Mouse (Mus musculus): ENCODE results near the gene Slc25a29. TPM values are rescaled to one million over a fixed set of nuclear protein-coding genes. Genes with fewer than 3 reads are reported as not detected.
"Not testable (repeated sequence)": the region's sequence is repeated elsewhere in the genome, so short reads cannot be mapped to it uniquely, and the experiment has no call there.

The Slc25a29 gene
- polyA plus RNA-seq, 1 experiment from 2014 or later: 12.5 TPM

- Histone ChIP-seq H3K9me3 (no peaks in the 10 kb centered on the region), H3K9ac (replicated peaks) (no peak overlapping the region), H3K36me3 (peaks cover 20% of the 10 kb centered on the region), H3K27me3 (no peaks in the 10 kb centered on the region), H3K27ac (replicated peaks) (no peak overlapping the region), H3K4me2 (replicated peaks) (no peak overlapping the region), H3K4me1 (peaks cover 9% of the 10 kb centered on the region), H3K4me3 (no peak overlapping the region)
- WGBS: 94% methylated on average over 10 of the region's 10 CpGs
- no peak for ATAC-seq (ENCODE audit: low FRiP score, low read depth)
These were observed 19.4 kb upstream of the Slc25a29 start for GRCm38 (mm10) chr12:108855081-108855480.

GRCm38 (mm10) chr12:108852822-108853221 lies 17.1 kb upstream of the Slc25a29 start:
- WGBS: 93% methylated on average over 8 of the region's 8 CpGs
- H3K27me3 ChIP-seq: no peaks in the 10 kb centered on the region
- no peak overlapping the region for H3K27ac ChIP-seq (replicated peaks)
- no peak overlapping the region for H3K4me3 ChIP-seq
- no peak overlapping the region for H3K9ac ChIP-seq (replicated peaks)
- no peak overlapping the region for H3K4me2 ChIP-seq (replicated peaks)
- no peaks in the 10 kb centered on the region for H3K9me3 ChIP-seq
- 0 out of 2 replicates have a peak, but pooled peaks cover 9% of the 10 kb centered on the region for H3K36me3 ChIP-seq
- no peak for ATAC-seq (ENCODE audit: low FRiP score, low read depth)
- peaks cover 9% of the 10 kb centered on the region for H3K4me1 ChIP-seq

GRCm38 (mm10) chr12:108850886-108851285 lies 15.2 kb upstream of the Slc25a29 start:
- no peak for ATAC-seq (ENCODE audit: low FRiP score, low read depth)
- H3K4me2 ChIP-seq (replicated peaks): no peak overlapping the region
- 95% methylated on average over 8 of the region's 8 CpGs for WGBS
- no peak overlapping the region for H3K4me3 ChIP-seq
- no peaks in the 10 kb centered on the region for H3K27me3 ChIP-seq
- H3K9me3 ChIP-seq: no peaks in the 10 kb centered on the region
- H3K36me3 ChIP-seq: 0 out of 2 replicates have a peak, but pooled peaks cover 14% of the 10 kb centered on the region
- no peak overlapping the region for H3K9ac ChIP-seq (replicated peaks)
- peaks cover 9% of the 10 kb centered on the region for H3K4me1 ChIP-seq
- no peak overlapping the region for H3K27ac ChIP-seq (replicated peaks)

- Histone ChIP-seq H3K9me3 (no peaks in the 10 kb centered on the region), H3K4me3 (no peak overlapping the region), H3K4me1 (peaks cover 9% of the 10 kb centered on the region), H3K4me2 (replicated peaks) (no peak overlapping the region), H3K27me3 (no peaks in the 10 kb centered on the region), H3K27ac (replicated peaks) (no peak overlapping the region), H3K9ac (replicated peaks) (no peak overlapping the region), H3K36me3 (peaks cover 16% of the 10 kb centered on the region)
- WGBS: 68% methylated on average over 8 of the region's 8 CpGs
- ATAC-seq (ENCODE audit: low FRiP score, low read depth): no peak
These were observed 14.4 kb upstream of the Slc25a29 start for GRCm38 (mm10) chr12:108850129-108850528.

- Histone ChIP-seq H3K27ac (replicated peaks) (no peak overlapping the region), H3K4me1 (peaks cover 9% of the 10 kb centered on the region), H3K4me2 (replicated peaks) (no peak overlapping the region), H3K9me3 (no peaks in the 10 kb centered on the region), H3K9ac (replicated peaks) (no peak overlapping the region), H3K36me3 (peaks cover 21% of the 10 kb centered on the region), H3K4me3 (no peak overlapping the region), H3K27me3 (no peaks in the 10 kb centered on the region)
- no peak for ATAC-seq (ENCODE audit: low FRiP score, low read depth)
- whole genome bisulfite sequencing: 82% methylated on average over 4 of the region's 4 CpGs
These were observed 13.9 kb upstream of the Slc25a29 start for GRCm38 (mm10) chr12:108849488-108850022.

GRCm38 (mm10) chr12:108848033-108848432 lies 12.3 kb upstream of the Slc25a29 start:
- not testable (repeated sequence) for H3K4me1 ChIP-seq; ATAC-seq (ENCODE audit: low FRiP score, low read depth); H3K27me3 ChIP-seq; H3K27ac ChIP-seq (replicated peaks); H3K9me3 ChIP-seq; H3K4me2 ChIP-seq (replicated peaks); H3K9ac ChIP-seq (replicated peaks); H3K4me3 ChIP-seq
- WGBS: 96% methylated on average over 3 of the region's 3 CpGs
- peaks cover 33% of the 10 kb centered on the region for H3K36me3 ChIP-seq

- no peak overlapping the region for H3K4me2 ChIP-seq (replicated peaks)
- H3K9ac ChIP-seq (replicated peaks): no peak overlapping the region
- peaks cover 11% of the 10 kb centered on the region for H3K4me1 ChIP-seq
- 90% methylated on average over 7 of the region's 7 CpGs for WGBS
- no peak overlapping the region for H3K4me3 ChIP-seq
- ATAC-seq (ENCODE audit: low FRiP score, low read depth): no peak
- H3K27ac ChIP-seq (replicated peaks): no peak overlapping the region
- peaks cover 53% of the 10 kb centered on the region for H3K36me3 ChIP-seq
- H3K27me3 ChIP-seq: no peaks in the 10 kb centered on the region
- H3K9me3 ChIP-seq: no peaks in the 10 kb centered on the region
These were observed 7.0 kb upstream of the Slc25a29 start for GRCm38 (mm10) chr12:108842663-108843062.

GRCm38 (mm10) chr12:108841181-108841580 lies 5.5 kb upstream of the Slc25a29 start:
- Histone ChIP-seq H3K4me1 (peaks cover 26% of the 10 kb centered on the region), H3K4me3 (no peak overlapping the region), H3K4me2 (replicated peaks) (no peak overlapping the region), H3K27ac (replicated peaks) (no peak overlapping the region), H3K36me3 (peaks cover 47% of the 10 kb centered on the region), H3K9ac (replicated peaks) (no peak overlapping the region), H3K27me3 (no peaks in the 10 kb centered on the region), H3K9me3 (no peaks in the 10 kb centered on the region)
- ATAC-seq (ENCODE audit: low FRiP score, low read depth): no peak
- 93% methylated on average over 6 of the region's 6 CpGs for WGBS

GRCm38 (mm10) chr12:108836722-108837121 lies 1.0 kb upstream of the Slc25a29 start:
- Histone ChIP-seq H3K36me3 (peaks cover 12% of the 10 kb centered on the region), H3K27ac (replicated peaks) (no peak overlapping the region), H3K4me3 (peak overlapping the region; percentile 75), H3K9me3 (no peaks in the 10 kb centered on the region), H3K4me1 (peaks cover 50% of the 10 kb centered on the region), H3K9ac (replicated peaks) (peak overlapping the region; percentile 77), H3K27me3 (peaks cover 17% of the 10 kb centered on the region), H3K4me2 (replicated peaks) (peak overlapping the region; percentile 96)
- WGBS: 67% methylated on average over 7 of the region's 7 CpGs
- no peak for ATAC-seq (ENCODE audit: low FRiP score, low read depth)

GRCm38 (mm10) chr12:108835208-108835839 lies 359 bp downstream of the Slc25a29 start:
- WGBS: 2% methylated on average over 50 of the region's 51 CpGs
- peak overlapping the region; percentile 75 for H3K4me3 ChIP-seq
- H3K36me3 ChIP-seq: no peaks in the 10 kb centered on the region
- peak; percentile 35; the same call in 1 of the 2 replicates for ATAC-seq (ENCODE audit: low FRiP score, low read depth)
- peaks cover 17% of the 10 kb centered on the region for H3K27me3 ChIP-seq
- H3K27ac ChIP-seq (replicated peaks): peak overlapping the region; percentile 42
- H3K4me2 ChIP-seq (replicated peaks): peak overlapping the region; percentile 96
- H3K9ac ChIP-seq (replicated peaks): peak overlapping the region; percentile 78
- no peaks in the 10 kb centered on the region for H3K9me3 ChIP-seq
- peaks cover 50% of the 10 kb centered on the region for H3K4me1 ChIP-seq

GRCm38 (mm10) chr12:108834786-108835185 lies 897 bp downstream of the Slc25a29 start:
- WGBS: 36% methylated on average over 5 of the region's 5 CpGs

GRCm38 (mm10) chr12:108834337-108834736 lies 1.3 kb downstream of the Slc25a29 start:
- Histone ChIP-seq H3K4me3 (peak overlapping the region; percentile 75), H3K9me3 (no peaks in the 10 kb centered on the region), H3K4me1 (peaks cover 49% of the 10 kb centered on the region), H3K36me3 (no peaks in the 10 kb centered on the region), H3K9ac (replicated peaks) (no peak overlapping the region), H3K27me3 (peaks cover 17% of the 10 kb centered on the region), H3K4me2 (replicated peaks) (peak overlapping the region; percentile 96), H3K27ac (replicated peaks) (no peak overlapping the region)
- 83% methylated on average over 3 of the region's 3 CpGs for WGBS
- no peak for ATAC-seq (ENCODE audit: low FRiP score, low read depth)

More at GRCm38 (mm10) chr12:108834786-108835185, 897 bp downstream of the Slc25a29 start:
- H3K4me1 ChIP-seq: peaks cover 50% of the 10 kb centered on the region
- H3K27me3 ChIP-seq: peaks cover 17% of the 10 kb centered on the region
- no peak for ATAC-seq (ENCODE audit: low FRiP score, low read depth)
- H3K27ac ChIP-seq (replicated peaks): no peak overlapping the region
- H3K9me3 ChIP-seq: no peaks in the 10 kb centered on the region
- peak overlapping the region; percentile 75 for H3K4me3 ChIP-seq
- peak overlapping the region; percentile 78; the same call in 1 of the 2 replicates for H3K9ac ChIP-seq (replicated peaks)
- no peaks in the 10 kb centered on the region for H3K36me3 ChIP-seq
- peak overlapping the region; percentile 96 for H3K4me2 ChIP-seq (replicated peaks)
